Mouse (Mus musculus) heart, adult 2 months (tissue): ENCODE results near the gene Agr2.

Source experiments
- EP300 ChIP-seq: fragments of 200-500 bp; IDR thresholded peaks from 2 replicates; pipeline ENCODE4 v1.6.1; 2011; ENCODE audit warnings: low read depth, low read length, control low read depth; ENCODE audit not compliant: insufficient read depth
- POLR2A ChIP-seq: fragments of 200-500 bp; IDR thresholded peaks from 2 replicates; pipeline ENCODE4 v1.6.1; 2011; ENCODE audit warnings: mild to moderate bottlenecking, low read depth, low read length, control low read depth; ENCODE audit not compliant: insufficient read depth

- TF ChIP-seq POLR2A, result no peak
- TF ChIP-seq EP300, result no peak
Observed at GRCm38 (mm10) chr12:35966768-35967141, 26.0 kb upstream of the Agr2 start.
